Comparison of ENCODE assay signal across 15 mouse cellular contexts in the genomic region with DNA sequence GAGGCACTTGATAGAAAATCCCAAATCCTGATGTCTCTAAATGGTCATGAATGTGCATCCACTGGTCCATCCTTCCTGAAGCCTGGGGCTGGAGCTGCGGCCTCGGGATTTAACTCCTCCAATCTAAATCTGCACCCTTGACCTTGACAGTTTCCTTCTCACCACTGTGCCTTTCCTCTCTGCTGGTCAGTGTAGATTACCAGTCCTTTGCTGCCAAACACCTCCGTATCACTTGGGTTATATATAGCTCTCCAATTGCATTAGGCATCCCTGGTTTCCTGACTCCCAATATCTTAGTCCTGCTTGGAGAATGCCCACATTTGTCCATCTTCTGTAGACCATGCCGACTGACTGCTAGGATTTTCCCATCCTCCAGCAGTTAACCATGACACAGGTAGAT.
"Had no signal": no experiment of that assay in that cellular context is flagged by ENCODE, and none has a peak within 500 bp of the region (broad histone marks: within the 10 kb centered on the region; RNA-seq: fewer than 3 reads in every experiment).

No protein-coding gene starts in this region.

- ATAC-seq: midbrain, embryonic 13.5 days; midbrain, embryonic 16.5 days had no signal

- DNase-seq: kidney, postnatal 25 days; layer of hippocampus, postnatal 36 days; liver, embryonic 13.5 days; lung, adult 2 months; lung, postnatal 14 days; lung, postnatal 4 days; right cerebral cortex, postnatal 25 days; thymus, adult 18-20 months; thymus, postnatal 36 days had no signal

- H3K27ac ChIP-seq: kidney, postnatal 0 days; left cerebral cortex, adult 2 months; liver, embryonic 13.5 days; midbrain, embryonic 13.5 days; neural tube, embryonic 13.5 days had no signal

- H3K4me3 ChIP-seq: left cerebral cortex, adult 2 months; liver, embryonic 13.5 days; midbrain, embryonic 13.5 days; myocyte; neural tube, embryonic 13.5 days had no signal

- H3K36me3 ChIP-seq: liver, embryonic 13.5 days; neural tube, embryonic 13.5 days had no signal

- H3K9me3 ChIP-seq: liver, embryonic 13.5 days; neural tube, embryonic 13.5 days had no signal

- H3K9ac ChIP-seq: liver, embryonic 13.5 days; midbrain, embryonic 13.5 days; neural tube, embryonic 13.5 days had no signal

- H3K27me3 ChIP-seq: liver, embryonic 13.5 days; midbrain, embryonic 13.5 days; neural tube, embryonic 13.5 days had no signal

- H3K4me1 ChIP-seq: liver, embryonic 13.5 days had no signal

- H3K4me2 ChIP-seq: liver, embryonic 13.5 days; midbrain, embryonic 13.5 days; neural tube, embryonic 13.5 days had no signal
